Mouse (Mus musculus) megakaryocyte, embryonic 14.5 days (primary cell): ENCODE measurements around the gene Sarnp. TPM values are rescaled to one million over a fixed set of nuclear protein-coding genes. Genes with fewer than 3 reads are reported as not detected.
A peak's percentile ranks its signal among the peaks of the same experiment; 100 is the strongest.

Experiments used
- H3K27me3 ChIP-seq: replicated peaks from 2 replicates; pipeline ENCODE3; 2012; ENCODE audit warnings: inconsistent platforms
- H3K36me3 ChIP-seq: replicated peaks from 2 replicates; pipeline ENCODE3; 2012; ENCODE audit warnings: low read length, inconsistent platforms, mixed read lengths
- H3K4me1 ChIP-seq: 2 replicates; pipeline ENCODE4 v1.6.1; 2012; ENCODE audit warnings: inconsistent platforms
- H3K4me3 ChIP-seq: replicated peaks from 2 replicates; pipeline ENCODE3; 2012; ENCODE audit warnings: moderate library complexity, mild to moderate bottlenecking, inconsistent platforms
- H3K9me3 ChIP-seq: 2 replicates; pipeline ENCODE4 v1.6.1; 2012; ENCODE audit warnings: inconsistent platforms
- FLI1 ChIP-seq: IDR thresholded peaks from 2 replicates; pipeline ENCODE4 v1.6.1; 2012; ENCODE audit warnings: low read length, inconsistent platforms, mixed read lengths
- GATA1 ChIP-seq: IDR thresholded peaks from 3 replicates; pipeline ENCODE4 v1.6.1; 2012; ENCODE audit warnings: mixed read lengths, low read length, inconsistent platforms, borderline replicate concordance
- polyA plus RNA-seq: library from polyadenylated mRNA; stranded (reverse); fragments of >175 nt; gene quantifications from 2 replicates; pipeline ENCODE4 v1.2.3, GENCODE M21; 2012; ENCODE audit warnings: low replicate concordance; ENCODE audit not compliant: insufficient read depth

Sarnp gene
- 13.5 TPM in 1 of 2 replicates, not detected in the other for polyA plus RNA-seq

DNA sequence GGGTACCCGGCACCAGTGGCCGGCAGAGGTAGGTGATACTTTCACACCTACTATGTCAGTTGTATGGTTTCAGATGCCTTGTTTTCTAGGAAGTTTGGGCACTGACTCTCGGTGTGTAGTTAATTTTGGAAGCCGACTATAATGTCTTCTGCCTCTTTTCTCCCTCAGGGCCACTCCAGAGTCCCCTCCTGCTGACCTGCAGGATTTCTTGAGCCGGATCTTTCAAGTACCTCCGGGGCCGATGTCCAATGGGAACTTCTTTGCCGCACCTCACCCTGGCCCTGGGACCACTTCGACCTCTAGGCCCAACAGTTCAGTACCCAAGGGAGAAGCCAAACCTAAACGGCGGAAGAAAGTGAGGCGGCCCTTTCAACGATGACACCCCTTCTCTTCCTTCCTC, at the start of gene Sarnp:
Gene Sarnp (plus strand): TSS at position 301 of the 400 bp plus-strand sequence.
- Histone ChIP-seq H3K36me3 (peaks cover 80% of the 10 kb centered on the region), H3K9me3 (no peaks in the 10 kb centered on the region), H3K4me1 (peaks cover 27% of the 10 kb centered on the region), H3K27me3 (no peaks in the 10 kb centered on the region), H3K4me3 (no peak within 1 kb of the TSS)
- TF ChIP-seq GATA1 (no peak), FLI1 (no peak)

DNA sequence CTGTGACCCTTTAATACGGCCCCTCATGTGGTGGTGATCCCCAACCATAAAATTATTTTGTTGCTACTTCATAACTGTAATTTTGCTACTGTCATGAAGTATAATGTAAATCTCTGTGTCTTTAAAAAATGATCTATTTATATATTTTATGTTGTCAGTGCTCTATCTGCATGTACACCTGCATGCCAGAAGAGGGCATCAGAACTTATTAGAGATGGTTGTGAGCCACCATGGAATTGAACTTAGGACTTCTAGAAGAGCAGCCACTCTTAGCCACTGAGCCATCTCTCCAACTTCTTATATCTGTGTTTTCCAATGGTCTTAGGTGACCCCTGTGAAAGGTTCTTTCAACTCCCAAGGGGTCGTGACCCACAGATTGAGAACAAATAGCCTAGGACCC, 44.2 kb upstream of the Sarnp start:
- Histone ChIP-seq H3K4me3 (no peak overlapping the region), H3K27me3 (no peaks in the 10 kb centered on the region), H3K4me1 (peaks cover 14% of the 10 kb centered on the region), H3K36me3 (peaks cover 14% of the 10 kb centered on the region), H3K9me3 (peaks cover 4% of the 10 kb centered on the region; the same call in 1 of the 2 replicates)
- TF ChIP-seq GATA1 (no peak), FLI1 (no peak)

DNA sequence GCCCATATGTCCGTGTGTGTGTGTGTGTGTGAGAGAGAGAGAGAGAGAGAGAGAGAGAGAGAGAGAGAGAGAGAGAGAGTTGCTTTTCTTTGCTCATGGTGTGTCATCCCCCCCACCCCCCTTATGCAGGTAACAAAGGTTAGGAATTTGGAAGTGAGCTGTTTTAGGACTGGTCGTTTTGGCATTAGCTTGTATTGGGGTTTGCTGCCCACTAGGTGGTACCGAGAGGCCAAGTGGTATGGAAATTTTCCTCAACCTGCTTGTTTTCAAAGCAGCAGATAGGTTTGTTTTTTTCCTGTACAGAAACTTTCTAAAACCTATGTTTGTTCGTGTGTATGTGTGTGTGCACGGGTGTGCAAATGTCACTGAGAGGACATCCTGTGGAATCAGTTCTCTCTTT, 43.4 kb upstream of the Sarnp start:
- no peak overlapping the region for H3K4me3 ChIP-seq
- peaks cover 4% of the 10 kb centered on the region; the same call in 1 of the 2 replicates for H3K9me3 ChIP-seq
- peaks cover 20% of the 10 kb centered on the region for H3K4me1 ChIP-seq
- no peaks in the 10 kb centered on the region for H3K27me3 ChIP-seq
- no peak for TF ChIP-seq GATA1
- no peak for TF ChIP-seq FLI1
- peaks cover 9% of the 10 kb centered on the region for H3K36me3 ChIP-seq

DNA sequence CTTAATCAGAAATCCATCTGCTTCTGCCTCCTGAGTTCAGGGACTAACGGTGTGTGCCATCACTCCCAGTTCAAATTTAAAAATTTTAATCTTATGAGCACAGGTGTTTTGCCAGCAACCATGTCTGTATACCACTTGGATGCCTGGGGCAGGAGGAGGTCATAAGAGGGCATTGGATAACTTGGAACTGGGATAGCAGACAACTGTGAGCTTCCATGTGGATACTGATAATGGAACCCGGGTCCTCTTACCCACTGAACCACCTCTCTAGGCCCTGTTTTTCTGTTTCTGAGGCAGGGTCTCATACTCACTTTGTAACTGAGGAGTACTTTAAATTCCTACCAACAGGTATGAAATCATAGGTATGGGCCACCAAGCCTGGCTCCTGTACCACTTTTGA, 38.7 kb upstream of the Sarnp start:
- TF ChIP-seq FLI1 (no peak), GATA1 (no peak)
- Histone ChIP-seq H3K27me3 (no peaks in the 10 kb centered on the region), H3K36me3 (no peaks in the 10 kb centered on the region), H3K4me1 (peaks cover 47% of the 10 kb centered on the region), H3K4me3 (no peak overlapping the region), H3K9me3 (peaks cover 18% of the 10 kb centered on the region)

DNA sequence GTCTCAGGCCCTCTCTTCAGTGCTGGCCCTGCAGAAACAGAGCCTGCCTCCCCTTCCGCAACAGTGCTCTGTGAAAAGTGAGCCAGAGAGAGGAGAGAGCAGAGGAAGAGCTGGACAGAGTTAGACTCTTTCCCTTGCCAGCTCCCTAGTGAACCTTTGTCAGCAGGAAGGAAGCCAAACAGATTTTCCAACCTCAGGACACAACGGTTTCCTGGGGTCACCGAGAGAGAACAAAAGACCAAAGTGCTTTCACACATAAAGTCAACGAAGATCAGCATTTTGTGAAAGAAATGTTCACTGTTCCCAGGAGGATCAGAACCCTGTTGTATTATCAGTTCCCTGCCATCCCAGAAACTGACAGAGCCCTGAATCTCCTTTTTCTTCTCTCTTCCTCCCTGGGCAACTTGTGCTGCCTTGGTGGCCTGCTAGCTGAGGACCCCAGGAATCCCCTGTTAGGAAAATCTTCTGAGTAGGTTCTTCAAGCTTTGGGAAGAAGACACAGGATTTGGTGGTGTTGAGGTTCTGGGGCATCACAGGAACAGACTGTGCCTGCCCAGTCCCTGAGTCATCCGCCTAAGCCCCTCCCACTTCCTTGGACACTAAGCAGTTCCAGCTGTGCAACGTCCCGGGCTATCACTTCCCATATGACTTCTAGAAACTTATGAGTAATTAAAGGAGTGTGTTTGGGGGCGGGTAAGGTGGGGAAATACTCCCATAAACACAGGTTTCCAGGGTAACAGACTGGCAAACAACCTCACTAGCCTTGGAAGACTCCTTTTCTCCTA, 37.9 kb upstream of the Sarnp start:
- Histone ChIP-seq H3K9me3 (peaks cover 26% of the 10 kb centered on the region), H3K4me3 (peak overlapping the region; percentile 83), H3K4me1 (peaks cover 42% of the 10 kb centered on the region), H3K27me3 (no peaks in the 10 kb centered on the region), H3K36me3 (no peaks in the 10 kb centered on the region)
- TF ChIP-seq FLI1 (no peak), GATA1 (no peak)

DNA sequence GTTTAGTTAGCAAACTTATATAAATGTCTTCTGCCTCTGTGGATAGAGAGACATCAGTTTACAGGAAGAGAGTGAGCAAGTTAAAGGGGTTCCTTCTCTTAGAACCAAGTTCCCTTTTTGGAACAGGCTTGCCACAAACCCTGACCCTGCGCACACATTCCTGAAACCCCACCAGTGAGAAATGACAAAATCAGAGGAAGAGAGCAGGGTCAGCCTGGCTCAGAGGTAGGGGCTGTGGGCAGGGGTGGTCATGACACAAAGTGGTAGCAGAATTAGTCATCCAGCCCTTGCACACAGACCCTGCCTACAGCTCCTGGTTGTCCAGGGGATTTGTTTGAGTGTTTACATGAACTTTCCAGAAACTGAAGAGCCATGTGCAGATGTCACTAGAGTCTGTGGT, 36.9 kb upstream of the Sarnp start:
- TF ChIP-seq GATA1 (no peak), FLI1 (no peak)
- Histone ChIP-seq H3K36me3 (no peaks in the 10 kb centered on the region), H3K4me1 (peaks cover 42% of the 10 kb centered on the region)

DNA sequence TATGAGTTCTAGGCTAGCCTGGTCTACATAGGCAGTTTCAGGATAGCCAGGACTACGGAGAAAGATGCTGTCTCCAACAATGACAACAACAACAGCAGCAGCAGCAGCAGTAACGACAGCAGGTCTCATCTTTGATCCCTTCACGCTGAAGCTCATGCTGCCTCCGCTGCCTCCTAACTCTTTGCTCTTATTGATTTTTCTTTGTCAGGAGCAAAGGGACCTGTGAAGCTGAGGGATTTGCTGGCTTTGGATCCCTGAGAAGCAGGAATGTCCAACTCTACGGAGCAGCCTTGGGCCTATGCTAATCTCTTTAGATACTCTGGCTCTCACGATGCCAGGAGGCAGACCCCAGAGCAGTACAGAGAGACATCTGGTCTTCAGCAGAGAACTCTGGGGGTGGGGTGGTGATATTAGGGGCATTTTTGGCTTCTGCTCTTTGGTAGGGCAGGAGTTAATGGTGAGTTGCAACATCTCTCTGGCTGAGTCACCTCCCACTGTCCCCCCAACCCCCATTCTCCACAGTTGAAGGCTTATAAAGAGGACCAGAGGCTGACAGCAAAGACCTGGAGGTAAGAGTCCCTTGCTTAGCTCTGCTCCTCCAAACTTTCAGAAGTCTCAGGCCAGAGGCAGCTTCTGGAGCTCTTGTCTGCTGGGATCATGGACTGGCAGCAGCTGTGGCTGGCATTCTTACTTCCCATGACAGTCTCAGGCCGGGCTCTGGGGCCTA, 26.6 kb upstream of the Sarnp start, which contains the start of gene Mmp19:
Gene Mmp19 (plus strand): TSS at position 513 of the 727 bp plus-strand sequence.
- Histone ChIP-seq H3K27me3 (peaks cover 2% of the 10 kb centered on the region), H3K4me3 (peak within 1 kb of the TSS; percentile 83), H3K9me3 (no peaks in the 10 kb centered on the region), H3K36me3 (peaks cover 22% of the 10 kb centered on the region), H3K4me1 (peaks cover 51% of the 10 kb centered on the region)
- TF ChIP-seq GATA1 (no peak), FLI1 (no peak)

More for the DNA sequence above, 36.9 kb upstream of the Sarnp start:
- H3K27me3 ChIP-seq: no peaks in the 10 kb centered on the region
- H3K4me3 ChIP-seq: peak overlapping the region; percentile 68
- H3K9me3 ChIP-seq: peaks cover 32% of the 10 kb centered on the region

DNA sequence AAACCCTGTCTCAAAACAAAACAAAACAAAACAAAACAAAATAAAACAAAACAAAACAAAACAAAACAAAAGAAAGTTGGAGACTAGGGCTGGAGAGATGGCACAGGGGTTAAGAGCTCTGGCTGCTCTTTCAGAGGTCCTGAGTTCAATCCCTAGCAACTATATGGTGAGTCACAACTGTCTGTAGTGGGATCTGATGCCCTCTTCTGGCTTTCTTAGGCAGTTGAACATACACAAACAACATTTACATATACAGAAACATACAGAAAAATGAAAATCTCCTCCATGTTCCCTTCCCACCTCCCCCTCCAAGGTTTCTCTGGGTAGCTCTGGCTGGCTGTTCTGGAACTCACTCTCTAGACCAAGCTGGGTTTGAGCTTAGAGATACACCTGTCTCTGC, 25.1 kb upstream of the Sarnp start:
- peaks cover 31% of the 10 kb centered on the region for H3K36me3 ChIP-seq
- peak overlapping the region; percentile 12 for H3K4me3 ChIP-seq
- TF ChIP-seq GATA1 (no peak), FLI1 (no peak)
- peaks cover 2% of the 10 kb centered on the region for H3K27me3 ChIP-seq
- no peaks in the 10 kb centered on the region for H3K9me3 ChIP-seq
- H3K4me1 ChIP-seq: peaks cover 57% of the 10 kb centered on the region

DNA sequence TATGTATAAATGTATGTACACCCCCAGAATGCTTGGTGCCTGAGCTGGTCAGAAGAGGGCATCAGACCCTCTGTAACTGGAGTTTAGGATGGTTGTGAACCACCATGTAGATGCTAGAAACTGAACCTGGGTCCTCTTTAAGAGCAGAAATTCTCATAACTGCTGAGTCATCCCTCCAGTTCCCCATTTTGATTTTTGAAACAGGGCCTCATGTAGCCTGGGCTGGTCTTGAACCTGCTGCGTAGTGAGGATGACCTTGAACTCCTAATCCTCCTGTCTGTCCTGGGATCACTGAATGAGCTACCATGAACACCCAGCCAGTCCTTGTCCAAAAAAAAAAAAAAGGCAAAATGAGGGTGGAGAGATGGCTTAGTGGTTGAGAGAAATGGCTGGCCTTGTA, 23.9 kb upstream of the Sarnp start:
- Histone ChIP-seq H3K27me3 (peaks cover 2% of the 10 kb centered on the region), H3K9me3 (no peaks in the 10 kb centered on the region), H3K4me3 (no peak overlapping the region), H3K36me3 (peaks cover 41% of the 10 kb centered on the region), H3K4me1 (peaks cover 57% of the 10 kb centered on the region)
- TF ChIP-seq FLI1 (no peak), GATA1 (no peak)

DNA sequence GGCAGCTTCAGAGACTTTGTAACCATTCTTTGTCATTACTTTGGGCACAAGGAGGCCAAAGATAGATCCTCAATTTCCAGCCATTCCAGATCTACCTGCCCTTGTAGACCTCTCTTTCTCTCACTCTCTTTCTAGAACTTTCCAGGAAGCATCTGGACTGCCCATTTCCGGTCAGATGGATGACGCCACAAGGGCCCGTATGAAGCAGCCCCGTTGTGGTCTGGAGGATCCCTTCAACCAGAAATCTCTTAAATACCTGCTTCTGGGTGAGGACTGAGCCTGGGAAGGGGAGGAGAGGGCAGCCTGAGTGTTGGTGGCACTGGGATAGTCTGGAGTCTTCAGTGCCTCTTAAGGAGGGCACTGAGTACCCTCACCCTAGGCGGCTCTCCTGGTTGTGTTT, 22.7 kb upstream of the Sarnp start:
- H3K4me3 ChIP-seq: no peak overlapping the region

DNA sequence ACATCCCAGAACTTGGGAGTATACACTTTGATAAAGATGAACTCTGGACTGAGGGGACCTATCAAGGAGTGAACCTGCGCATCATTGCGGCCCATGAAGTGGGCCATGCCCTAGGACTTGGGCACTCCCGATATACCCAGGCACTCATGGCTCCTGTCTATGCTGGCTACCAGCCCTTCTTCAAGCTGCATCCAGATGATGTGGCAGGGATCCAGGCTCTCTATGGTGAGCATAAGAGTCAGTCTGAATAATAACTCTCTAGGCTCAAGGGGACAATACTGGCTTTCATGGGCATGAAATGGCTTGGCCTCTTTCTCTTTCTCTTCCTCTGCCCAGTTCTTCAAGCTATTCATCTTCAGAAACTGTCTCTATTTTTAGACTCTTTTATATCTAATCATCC, 21.6 kb upstream of the Sarnp start:
- TF ChIP-seq FLI1 (no peak), GATA1 (no peak)
- no peaks in the 10 kb centered on the region for H3K9me3 ChIP-seq
- peaks cover 2% of the 10 kb centered on the region for H3K27me3 ChIP-seq
- H3K4me1 ChIP-seq: peaks cover 49% of the 10 kb centered on the region
- H3K4me3 ChIP-seq: no peak overlapping the region
- H3K36me3 ChIP-seq: peaks cover 65% of the 10 kb centered on the region

More for the DNA sequence above, 22.7 kb upstream of the Sarnp start:
- Histone ChIP-seq H3K9me3 (no peaks in the 10 kb centered on the region), H3K27me3 (peaks cover 2% of the 10 kb centered on the region), H3K4me1 (peaks cover 57% of the 10 kb centered on the region), H3K36me3 (peaks cover 53% of the 10 kb centered on the region)
- TF ChIP-seq GATA1: no peak
